Mouse (Mus musculus): ENCODE measurements around the gene Olfr1247.
"Not testable (repeated sequence)": the region's sequence is repeated elsewhere in the genome, so short reads cannot be mapped to it uniquely, and the experiment has no call there.

Gene Olfr1247

GRCm38 (mm10) chr2:89614030-89614429 is at the start of gene Olfr1247:
Gene Olfr1247 (minus strand): TSS chr2:89614130.
- no peak for DNase-seq (ENCODE audit: low spot score)

GRCm38 (mm10) chr2:89661367-89661766 is 47.4 kb upstream of the Olfr1247 start, which contains the start of gene Olfr1250:
Gene Olfr1250 (minus strand): TSS chr2:89661467.
- no peak for DNase-seq (ENCODE audit: low spot score)

- no peak for DNase-seq (ENCODE audit: low spot score)
Observed at GRCm38 (mm10) chr2:89634883-89635282, 21.0 kb upstream of the Olfr1247 start, which contains the start of gene Olfr1249. Gene Olfr1249 (minus strand): TSS chr2:89634983.

- DNase-seq (ENCODE audit: low spot score): not testable (repeated sequence)
Observed at GRCm38 (mm10) chr2:89618145-89618544, 4.2 kb upstream of the Olfr1247 start, which contains the start of gene Olfr1248. Gene Olfr1248 (minus strand): TSS chr2:89618245.

GRCm38 (mm10) chr2:89593057-89593456 is 20.9 kb downstream of the Olfr1247 start, which contains the start of gene Olfr1246:
Gene Olfr1246 (minus strand): TSS chr2:89593157.
- DNase-seq (ENCODE audit: low spot score): no peak

GRCm38 (mm10) chr2:89578347-89578746 is 35.6 kb downstream of the Olfr1247 start, which contains the start of gene Olfr1245:
Gene Olfr1245 (minus strand): TSS chr2:89578447.
- no peak for DNase-seq (ENCODE audit: low spot score)

- DNase-seq (ENCODE audit: low spot score): not testable (repeated sequence)
Observed at GRCm38 (mm10) chr2:89562706-89563105, 51.2 kb downstream of the Olfr1247 start.

Data from urinary bladder, postnatal 10 days (tissue).